Mouse (Mus musculus) spleen, postnatal 10 days (tissue): ENCODE results near the gene Ttc7.

Source experiments
- DNase-seq, 2 experiments: peaks; one replicate each; pipeline ENCODE4 v3.0.0; 2021 to 2022; ENCODE audit warnings: low spot score in 2 of 2

Ttc7 gene

GRCm38 (mm10) chr17:87335152-87335551 lies 52.5 kb downstream of the Ttc7 start:
- no peak for DNase-seq

DNA sequence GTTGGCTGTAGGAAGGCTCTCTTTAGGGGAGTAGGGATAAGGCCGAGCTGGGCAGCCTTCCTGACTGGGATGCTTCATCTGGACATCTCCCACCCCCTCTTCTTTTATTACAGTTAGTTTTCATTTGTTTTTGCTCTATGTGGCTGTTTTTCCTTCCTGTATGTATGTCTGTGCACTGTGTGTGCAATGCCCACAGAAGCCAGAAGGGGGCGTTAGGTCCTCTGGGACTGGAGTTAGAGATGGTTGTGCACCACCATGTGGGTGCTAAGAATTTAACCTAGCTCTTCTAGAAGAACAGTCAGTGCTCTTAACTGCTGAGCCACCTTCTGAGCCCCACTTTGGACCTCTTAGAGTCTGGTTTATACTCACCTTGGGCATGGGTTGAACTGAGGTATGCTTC lies 53.0 kb downstream of the Ttc7 start:
- DNase-seq, result no peak

DNA sequence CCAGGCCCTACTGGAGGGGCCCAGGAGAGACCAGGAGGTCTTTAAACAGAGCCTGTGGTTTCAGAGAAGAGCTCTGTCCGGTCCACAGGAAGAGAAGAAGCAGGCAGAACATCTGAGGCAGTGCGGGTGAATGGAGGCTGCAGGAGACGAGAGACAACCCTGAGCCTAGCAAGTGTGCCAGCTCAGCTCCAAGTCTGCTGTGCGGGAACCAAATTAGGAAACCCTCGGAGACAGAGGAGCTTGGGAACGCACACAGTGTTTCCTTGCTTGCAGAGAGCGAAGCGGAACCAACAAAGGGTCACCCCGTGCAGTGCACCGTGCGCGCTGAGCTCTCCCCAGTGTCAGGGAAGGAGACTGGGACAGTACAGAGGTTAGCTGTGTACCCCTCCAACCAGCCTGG lies 54.2 kb downstream of the Ttc7 start:
- no peak for DNase-seq

GRCm38 (mm10) chr17:87337683-87338082 lies 55.0 kb downstream of the Ttc7 start:
- DNase-seq, result no peak

- DNase-seq, result no peak
These were observed 56.4 kb downstream of the Ttc7 start for GRCm38 (mm10) chr17:87339122-87339521.

GRCm38 (mm10) chr17:87343060-87343703 lies 60.5 kb downstream of the Ttc7 start:
- DNase-seq, result no peak

- DNase-seq, result peak in 1 of 2 experiments; percentile 47
These were observed 62.0 kb downstream of the Ttc7 start for GRCm38 (mm10) chr17:87344441-87345251.

DNA sequence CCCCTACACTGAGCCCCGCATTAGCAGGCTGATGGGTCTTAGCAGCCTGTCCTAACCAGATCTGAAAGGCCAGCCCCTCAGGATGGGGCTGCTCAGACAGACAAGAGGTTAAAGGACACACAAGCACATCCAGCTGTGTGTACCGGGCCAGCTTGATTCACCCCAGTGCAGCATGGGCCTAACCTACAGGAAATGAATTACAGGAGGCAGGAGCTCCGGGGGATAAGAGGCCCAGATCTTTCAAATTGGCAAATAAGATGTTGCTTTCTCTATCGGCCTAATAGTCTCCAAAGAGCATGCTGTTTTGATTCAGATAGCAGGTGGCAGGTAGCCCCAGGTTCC lies 62.5 kb downstream of the Ttc7 start:
- DNase-seq, result no peak

DNA sequence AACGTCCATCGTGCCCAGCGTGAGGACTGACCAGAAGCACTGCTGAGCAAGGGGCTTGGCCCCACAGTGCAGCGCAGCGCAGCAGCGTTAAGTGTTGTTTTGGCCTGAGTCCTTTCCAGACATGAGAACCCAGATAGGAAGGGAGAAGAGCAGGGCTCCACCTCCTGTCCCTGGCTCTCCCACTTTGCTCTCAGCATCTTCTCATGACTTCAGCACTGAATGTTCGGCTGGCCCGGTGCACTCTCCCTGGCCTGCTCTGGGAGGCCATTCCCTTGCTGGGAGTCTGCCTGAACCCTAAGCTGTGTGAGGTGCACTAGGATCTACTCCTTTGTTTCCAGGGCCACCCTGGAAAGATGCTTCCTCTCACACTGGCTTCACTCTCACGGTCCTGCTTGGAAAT lies 65.7 kb downstream of the Ttc7 start:
- DNase-seq, result no peak

- DNase-seq, result no peak
These were observed 66.4 kb downstream of the Ttc7 start for GRCm38 (mm10) chr17:87349069-87349468.

GRCm38 (mm10) chr17:87349575-87349974 lies 66.9 kb downstream of the Ttc7 start:
- no peak for DNase-seq

DNA sequence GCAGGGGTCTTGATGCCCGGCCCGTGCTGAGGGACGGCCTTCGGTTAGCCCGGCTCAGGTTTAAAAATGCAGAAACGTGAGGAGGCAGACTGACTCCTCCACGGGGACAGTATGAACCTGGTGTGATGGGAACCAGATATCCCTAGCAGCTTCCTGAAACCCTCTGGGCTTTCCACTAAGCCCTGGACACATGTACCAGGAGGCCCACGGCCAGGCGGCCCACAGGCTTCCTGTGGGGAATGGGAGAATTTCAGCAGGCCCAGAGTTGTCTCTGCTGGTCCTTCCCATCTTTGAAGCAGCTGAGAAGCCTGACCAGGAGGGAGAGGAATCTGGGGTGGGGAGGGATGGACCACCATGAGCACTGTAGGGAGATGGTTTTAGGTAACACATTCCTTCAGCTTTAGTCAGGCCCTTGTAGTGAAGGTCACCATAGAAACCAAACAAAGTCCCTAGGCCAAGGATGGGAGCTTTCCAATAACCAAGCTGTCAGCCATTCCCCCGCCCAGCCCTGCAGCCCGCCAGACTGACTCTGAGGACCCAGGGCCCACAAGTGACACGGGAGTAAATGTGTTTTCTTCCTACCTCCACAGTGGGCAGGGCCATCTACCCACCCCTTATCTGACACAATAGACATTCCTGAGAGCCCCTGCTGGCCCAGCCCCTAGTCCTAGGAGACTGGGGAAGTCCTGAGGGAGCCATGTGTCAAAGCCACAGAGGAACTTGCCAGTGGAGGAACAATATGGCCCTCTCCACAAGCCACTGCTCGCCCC lies 68.0 kb downstream of the Ttc7 start:
- DNase-seq, result no peak

DNA sequence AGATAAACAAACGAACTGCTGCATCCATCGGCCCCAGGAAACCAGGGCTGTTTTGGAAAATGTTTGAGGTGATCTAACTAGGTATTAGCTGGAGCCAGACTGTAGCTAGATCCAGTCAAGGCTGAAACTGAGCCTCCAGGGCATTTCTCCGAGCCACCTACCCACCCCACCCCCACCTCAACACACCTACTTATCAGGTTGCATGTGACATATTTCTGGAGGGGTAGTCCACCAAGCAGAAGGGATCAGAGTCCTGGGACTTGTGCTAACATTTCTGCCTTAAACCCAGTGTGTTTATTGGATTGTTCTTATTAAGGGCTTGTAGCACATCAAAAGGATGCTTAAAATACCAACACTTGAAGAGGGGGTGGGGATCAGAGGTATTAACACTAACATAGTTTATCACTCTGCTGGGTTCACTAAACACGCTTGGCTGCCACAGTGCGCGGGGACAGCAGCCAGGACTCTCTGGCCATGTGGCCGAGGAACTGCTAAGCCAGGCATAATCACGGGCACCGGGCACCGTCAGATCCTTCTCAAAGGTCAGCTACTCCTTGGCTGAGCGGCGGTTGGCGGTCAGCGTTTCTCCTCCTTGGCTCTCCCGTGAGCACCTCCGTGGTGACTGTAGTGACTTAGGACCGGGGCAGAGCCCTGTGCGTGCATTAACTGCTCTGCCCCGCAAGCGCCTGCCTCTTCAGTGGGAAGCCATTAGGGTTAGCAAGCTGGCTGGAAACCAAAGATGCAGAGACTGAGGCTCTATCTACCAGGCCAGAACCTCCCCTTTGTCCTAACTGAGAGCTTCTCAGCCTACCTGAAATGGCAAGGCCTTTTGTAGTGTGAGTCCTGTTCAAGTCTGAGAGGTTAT lies 68.8 kb downstream of the Ttc7 start:
- DNase-seq, result no peak

DNA sequence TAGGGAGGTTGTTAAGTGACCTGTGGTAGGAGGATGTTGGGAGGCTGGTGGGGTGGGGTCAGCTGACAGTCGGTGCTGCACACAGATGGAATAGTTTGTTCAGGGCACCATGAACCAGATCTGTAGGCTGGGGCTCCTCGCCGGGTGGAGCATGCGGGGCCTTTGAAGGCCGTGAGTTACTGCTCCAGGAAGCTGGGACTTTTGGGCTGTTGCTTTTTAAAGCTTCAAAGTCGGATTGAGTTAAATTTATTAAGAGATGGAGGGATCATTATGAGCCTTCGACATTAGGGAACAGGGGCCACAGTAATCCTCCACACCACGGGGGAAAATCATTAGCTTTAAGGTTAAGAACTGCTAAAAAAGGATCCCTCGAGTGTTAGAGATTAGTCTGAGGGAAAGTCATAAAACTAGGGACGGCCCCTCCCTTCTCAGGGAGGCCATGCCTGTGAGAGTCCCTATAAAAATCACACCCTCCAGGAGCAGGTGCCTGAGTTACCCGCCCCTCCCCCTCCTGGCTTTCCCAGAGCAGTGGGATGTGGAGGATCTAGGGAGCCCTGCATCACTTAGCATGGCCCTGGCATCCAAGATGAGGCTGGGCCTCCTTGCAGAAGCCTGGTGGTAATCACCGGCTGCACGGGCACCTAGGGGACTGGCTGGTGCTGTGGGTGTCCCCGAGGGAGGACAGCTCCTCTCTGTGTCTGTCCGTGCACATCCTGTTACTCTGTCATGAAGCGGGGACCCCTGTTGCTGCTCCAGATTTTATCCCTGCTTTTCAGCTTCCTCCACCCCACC lies 69.6 kb downstream of the Ttc7 start:
- DNase-seq, result no peak

DNA sequence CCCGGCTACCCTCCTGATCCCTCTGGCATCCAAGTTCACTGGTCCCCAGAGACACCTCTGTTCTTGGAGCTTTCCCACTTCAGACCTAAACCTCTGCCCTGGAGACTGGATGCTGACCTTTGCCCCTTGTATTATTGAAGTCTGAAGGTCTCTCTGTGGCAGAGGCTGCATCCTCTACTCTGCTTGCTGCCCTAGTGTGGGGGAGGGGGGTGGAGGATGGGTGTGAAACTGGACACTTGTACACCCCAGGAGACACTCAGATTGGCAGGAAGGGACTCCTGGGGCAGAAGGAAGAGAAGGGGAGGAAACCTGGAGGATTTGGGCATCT lies 70.2 kb downstream of the Ttc7 start:
- DNase-seq, result no peak

DNA sequence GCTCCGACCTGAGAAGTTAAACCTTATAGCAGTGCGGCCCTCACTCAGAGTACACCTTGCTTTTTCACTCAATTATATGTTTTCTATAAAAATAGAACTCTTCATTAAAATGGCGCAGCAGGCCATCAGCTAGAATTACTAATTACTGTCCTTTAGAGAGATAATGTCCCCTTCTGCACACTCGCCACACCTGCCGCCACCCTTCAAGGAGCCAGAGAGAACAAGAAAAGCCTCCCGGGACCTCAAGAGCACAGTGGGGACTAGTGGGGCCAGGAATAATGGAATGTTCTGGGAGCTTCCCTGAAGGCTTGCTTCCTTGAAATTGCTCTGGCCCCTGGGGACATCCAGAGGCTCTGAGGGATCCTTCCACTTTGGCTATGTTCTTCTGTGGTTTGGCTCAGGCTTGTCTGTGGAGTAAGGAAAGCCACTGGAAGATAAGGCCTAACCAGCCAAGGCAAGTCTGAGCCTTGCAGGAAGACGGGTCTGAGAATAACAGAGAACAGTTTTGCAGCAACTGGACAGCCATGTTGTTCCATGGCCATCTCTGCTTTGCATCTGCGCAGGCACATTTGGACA lies 71.1 kb downstream of the Ttc7 start:
- no peak for DNase-seq

DNA sequence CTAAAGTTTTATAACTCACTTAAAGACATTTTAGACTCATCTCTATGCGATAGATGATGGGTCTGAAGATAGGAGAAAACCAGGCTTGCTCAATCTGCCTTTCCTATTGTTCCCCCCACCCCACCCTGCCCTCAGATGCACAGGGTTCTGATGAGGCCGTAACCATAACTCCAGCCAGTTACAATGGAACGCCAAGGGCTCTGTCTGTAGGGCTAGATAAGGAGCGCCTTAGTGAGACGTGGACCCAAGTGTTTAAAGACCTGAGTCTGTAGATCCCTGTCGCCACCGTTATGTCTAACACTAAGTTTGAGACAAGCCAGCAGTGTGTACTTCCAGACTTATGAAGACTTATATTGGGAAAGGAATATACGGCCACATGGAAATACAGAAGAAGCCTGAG lies 72.8 kb downstream of the Ttc7 start:
- DNase-seq, result no peak

GRCm38 (mm10) chr17:87356261-87356660 lies 73.6 kb downstream of the Ttc7 start:
- no peak for DNase-seq

- no peak for DNase-seq
These were observed 74.8 kb downstream of the Ttc7 start for GRCm38 (mm10) chr17:87357506-87357905.

DNA sequence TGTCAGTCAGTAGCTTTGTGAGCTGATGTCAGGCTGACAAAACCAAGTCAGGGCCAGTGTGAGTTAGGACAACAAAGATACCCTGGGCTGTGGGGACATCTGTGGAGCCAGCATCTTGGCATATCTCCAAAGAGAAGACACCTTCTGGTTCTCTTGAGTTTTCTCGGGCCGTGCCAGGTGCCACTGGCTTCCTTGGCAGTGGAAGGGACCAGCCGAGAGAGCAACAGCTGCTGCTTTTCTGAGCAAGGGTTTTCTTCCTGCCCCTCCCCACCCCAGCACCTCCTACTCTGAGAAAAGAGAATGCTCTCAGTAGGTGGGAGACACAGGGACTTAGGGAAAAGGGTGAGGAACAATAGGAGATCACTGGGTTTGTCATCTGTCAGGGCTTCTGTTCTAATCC lies 78.4 kb downstream of the Ttc7 start:
- DNase-seq, result no peak

DNA sequence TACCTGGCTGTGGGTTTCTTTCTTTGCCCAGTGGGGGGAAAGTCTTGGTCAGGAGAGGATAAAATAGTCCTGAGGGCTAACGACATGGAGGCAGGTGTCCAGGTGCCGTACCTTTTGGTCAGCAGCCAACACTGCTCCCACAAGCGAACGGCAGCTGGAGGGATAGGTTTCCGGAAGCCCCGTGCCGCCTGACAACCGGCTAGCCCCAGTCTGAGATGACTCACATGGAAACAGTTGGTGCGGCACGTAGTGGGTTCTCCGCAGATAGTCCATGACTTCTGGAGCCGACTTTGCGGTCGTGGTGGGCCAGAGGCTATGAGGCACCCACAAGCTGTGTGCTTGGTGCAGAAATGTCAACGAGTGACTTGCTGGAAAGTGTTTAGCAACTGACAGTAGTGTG lies 81.4 kb downstream of the Ttc7 start:
- no peak for DNase-seq
